Mouse (Mus musculus) adrenal gland, postnatal 0 days (tissue): Measurements from ENCODE around the gene Ccdc69. TPM values are rescaled to one million over a fixed set of nuclear protein-coding genes. Genes with fewer than 3 reads are reported as not detected.

Experiments used
- polyA plus RNA-seq: library from polyadenylated mRNA; unstranded; fragments of >200 nt; fragmentation: Nextera tagmentation; extraction: Ambion mirVana; gene quantifications from 2 replicates; pipeline ENCODE4 v1.2.1, GENCODE M21; 2015

The Ccdc69 gene
- 2.9 and 4.7 TPM in 2 replicates for polyA plus RNA-seq

GRCm38 (mm10) chr11:55077331-55078231 lies at the start of gene Ccdc69:
Gene Ccdc69, minus strand, starts transcription at chr11:55078131.

GRCm38 (mm10) chr11:55097463-55098188 lies 19.7 kb upstream of the Ccdc69 start, which contains the start of gene Gm2a:
Gene Gm2a, plus strand, starts transcription at chr11:55098115.

GRCm38 (mm10) chr11:55033040-55033660 lies 44.8 kb downstream of the Ccdc69 start, which contains the start of gene Anxa6:
Gene Anxa6, minus strand, starts transcription at chr11:55033445.

Other genes starting within 250 kb of the Ccdc69 start
- gene Lyrm7, start 217.2 kb downstream of the Ccdc69 start, polyA plus RNA-seq = 3.1 and 4.4 TPM in 2 replicates
- 952 and 1,287 TPM in 2 replicates for gene Hint1, start 211.7 kb downstream of the Ccdc69 start, polyA plus RNA-seq
- 183 and 329 TPM in 2 replicates for gene Gpx3, start 175.7 kb downstream of the Ccdc69 start, polyA plus RNA-seq
- gene Tnip1, start 115.2 kb downstream of the Ccdc69 start, polyA plus RNA-seq = 21.4 and 41.3 TPM in 2 replicates
- 96.3 and 99.1 TPM in 2 replicates for gene Anxa6, start 44.7 kb downstream of the Ccdc69 start, polyA plus RNA-seq
- gene Gm2a, start 20.0 kb upstream of the Ccdc69 start, polyA plus RNA-seq = 81.5 and 184 TPM in 2 replicates
- not detected in 2 replicates for gene Slc36a3, start 73.6 kb upstream of the Ccdc69 start, polyA plus RNA-seq
- 0.80 and 1.4 TPM in 2 replicates for gene Slc36a2, start 106.9 kb upstream of the Ccdc69 start, polyA plus RNA-seq
- gene Slc36a1, start 126.2 kb upstream of the Ccdc69 start, polyA plus RNA-seq = 2.5 and 3.1 TPM in 2 replicates